Mouse (Mus musculus) midbrain, embryonic 11.5 days (tissue): ENCODE measurements around the gene Zbtb7a. TPM values are rescaled to one million over a fixed set of nuclear protein-coding genes. Genes with fewer than 3 reads are reported as not detected.

Experiments used
- ATAC-seq: fragments of 200-750 bp; cut with Nextera tagmentation; 2 replicates; pipeline ENCODE4 v1.8.0; 2017; ENCODE audit warnings: moderate TSS enrichment, moderate library complexity; ENCODE audit not compliant: low FRiP score
- DNase-seq: peaks from one replicate; pipeline ENCODE4 v3.0.0; 2015; ENCODE audit warnings: low spot score; ENCODE audit errors: missing footprints
- H3K27ac ChIP-seq: fragments of 300-500 bp; sonication (generic); 2 replicates; pipeline ENCODE4 v1.5.1; 2014; ENCODE audit warnings: low read depth, low read length
- H3K27me3 ChIP-seq: fragments of 300-500 bp; sonication (generic); 2 replicates; pipeline ENCODE4 v1.6.1; 2014; ENCODE audit warnings: mild to moderate bottlenecking, low read length, moderate library complexity, mixed read lengths; ENCODE audit not compliant: control insufficient read depth, insufficient read depth
- H3K36me3 ChIP-seq: fragments of 300-500 bp; sonication (generic); 2 replicates; pipeline ENCODE4 v1.6.1; 2014; ENCODE audit warnings: mild to moderate bottlenecking, low read length, moderate library complexity, mixed read lengths; ENCODE audit not compliant: control insufficient read depth, insufficient read depth
- H3K4me1 ChIP-seq: fragments of 300-500 bp; sonication (generic); 2 replicates; pipeline ENCODE4 v1.6.1; 2014; ENCODE audit warnings: low read length; ENCODE audit not compliant: control insufficient read depth, insufficient read depth
- H3K4me2 ChIP-seq: fragments of 300-500 bp; sonication (generic); 2 replicates; pipeline ENCODE4 v1.6.1; 2014; ENCODE audit warnings: mild to moderate bottlenecking, moderate library complexity
- H3K4me3 ChIP-seq: fragments of 300-500 bp; sonication (generic); 2 replicates; pipeline ENCODE4 v1.5.1; 2014; ENCODE audit warnings: low read depth, low read length
- H3K9ac ChIP-seq: fragments of 300-500 bp; sonication (generic); 2 replicates; pipeline ENCODE4 v1.6.1; 2014; ENCODE audit warnings: low read length
- H3K9me3 ChIP-seq: fragments of 300-500 bp; sonication (generic); 2 replicates; pipeline ENCODE4 v1.6.1; 2016; ENCODE audit warnings: low read length; ENCODE audit not compliant: control insufficient read depth
- WGBS: fragments of 180-500 bp; shearing (Covaris S2); extraction: QIAGEN DNeasy Blood & Tissue Kit; methylation state at CpG from one replicate; pipeline ENCODE4 v1.1.7; 2014; 5-methylcytosine and 5-hydroxymethylcytosine counted together
- polyA plus RNA-seq: library from polyadenylated mRNA; unstranded; fragments of >200 nt; fragmentation: Nextera tagmentation; extraction: Ambion mirVana; gene quantifications from 2 replicates; pipeline ENCODE4 v1.2.1, GENCODE M21; 2014

The Zbtb7a gene
- polyA plus RNA-seq, 1 experiment from 2014 or later = 5.3 TPM

- H3K36me3 ChIP-seq = peaks cover 44% of the 10 kb centered on the region
- DNase-seq (no peak), ATAC-seq (no peak)
- WGBS = 95% methylated on average over 6 of the region's 6 CpGs
- H3K27ac ChIP-seq = no peak overlapping the region
- no peak overlapping the region for H3K4me3 ChIP-seq
- H3K9ac ChIP-seq = no peak overlapping the region
- H3K4me1 ChIP-seq = no peaks in the 10 kb centered on the region
- H3K27me3 ChIP-seq = no peaks in the 10 kb centered on the region
- no peaks in the 10 kb centered on the region for H3K9me3 ChIP-seq
- no peak overlapping the region for H3K4me2 ChIP-seq
Observed at GRCm38 (mm10) chr10:81112946-81113345, 22.1 kb upstream of the Zbtb7a start.

GRCm38 (mm10) chr10:81119625-81120024 is 15.4 kb upstream of the Zbtb7a start:
- no peak for DNase-seq
- WGBS = 93% methylated on average over 10 of the region's 10 CpGs
- Histone ChIP-seq H3K4me2 (no peak overlapping the region), H3K4me1 (no peaks in the 10 kb centered on the region), H3K27ac (no peak overlapping the region), H3K36me3 (peaks cover 41% of the 10 kb centered on the region), H3K27me3 (no peaks in the 10 kb centered on the region), H3K9ac (no peak overlapping the region), H3K9me3 (no peaks in the 10 kb centered on the region), H3K4me3 (no peak overlapping the region)
- ATAC-seq = no peak

- WGBS = 92% methylated on average over 7 of the region's 7 CpGs
- Histone ChIP-seq H3K4me1 (no peaks in the 10 kb centered on the region), H3K27me3 (no peaks in the 10 kb centered on the region), H3K4me2 (no peak overlapping the region), H3K27ac (no peak overlapping the region), H3K9me3 (no peaks in the 10 kb centered on the region), H3K4me3 (no peak overlapping the region), H3K36me3 (peaks cover 35% of the 10 kb centered on the region), H3K9ac (no peak overlapping the region)
- no peak for DNase-seq
- ATAC-seq = no peak
Observed at GRCm38 (mm10) chr10:81120650-81121049, 14.4 kb upstream of the Zbtb7a start.

- 83% methylated on average over 2 of the region's 2 CpGs for WGBS
- DNase-seq (no peak), ATAC-seq (no peak)
- Histone ChIP-seq H3K4me2 (no peak overlapping the region), H3K27me3 (no peaks in the 10 kb centered on the region; the same call in 1 of the 2 replicates), H3K4me1 (no peaks in the 10 kb centered on the region), H3K36me3 (peaks cover 29% of the 10 kb centered on the region), H3K4me3 (no peak overlapping the region), H3K27ac (no peak overlapping the region), H3K9ac (no peak overlapping the region), H3K9me3 (no peaks in the 10 kb centered on the region)
Observed at GRCm38 (mm10) chr10:81122889-81123288, 12.1 kb upstream of the Zbtb7a start.

- peaks cover 29% of the 10 kb centered on the region for H3K36me3 ChIP-seq
- no peak for ATAC-seq
- 86% methylated on average over 11 of the region's 11 CpGs for WGBS
Observed at GRCm38 (mm10) chr10:81123500-81123899, 11.5 kb upstream of the Zbtb7a start.

GRCm38 (mm10) chr10:81134181-81134587 is 836 bp upstream of the Zbtb7a start:
- Histone ChIP-seq H3K36me3 (no peaks in the 10 kb centered on the region), H3K27me3 (peaks cover 35% of the 10 kb centered on the region), H3K4me1 (peaks cover 24% of the 10 kb centered on the region), H3K9ac (no peak overlapping the region), H3K27ac (no peak overlapping the region), H3K4me3 (no peak overlapping the region), H3K4me2 (no peak overlapping the region), H3K9me3 (no peaks in the 10 kb centered on the region)
- DNase-seq (no peak), ATAC-seq (no peak)
- WGBS = 1% methylated on average over 16 of the region's 16 CpGs

More at GRCm38 (mm10) chr10:81123500-81123899, 11.5 kb upstream of the Zbtb7a start:
- Histone ChIP-seq H3K4me1 (no peaks in the 10 kb centered on the region), H3K27ac (no peak overlapping the region), H3K9ac (no peak overlapping the region), H3K27me3 (peaks cover 2% of the 10 kb centered on the region), H3K4me3 (no peak overlapping the region), H3K4me2 (no peak overlapping the region), H3K9me3 (no peaks in the 10 kb centered on the region)
- no peak for DNase-seq

GRCm38 (mm10) chr10:81135831-81136705 is 1.0 kb downstream of the Zbtb7a start:
- peak overlapping the region; percentile 98 for H3K4me2 ChIP-seq
- no peaks in the 10 kb centered on the region for H3K36me3 ChIP-seq
- ATAC-seq = peak; percentile 6; the same call in 1 of the 2 replicates
- H3K27me3 ChIP-seq = peaks cover 32% of the 10 kb centered on the region
- peak; percentile 89 for DNase-seq
- under 1% methylated on average over 80 of the region's 86 CpGs for WGBS
- H3K9ac ChIP-seq = peak overlapping the region; percentile 89
- H3K4me3 ChIP-seq = peak overlapping the region; percentile 78
- peak overlapping the region; percentile 86 for H3K27ac ChIP-seq
- H3K4me1 ChIP-seq = peaks cover 37% of the 10 kb centered on the region
- no peaks in the 10 kb centered on the region for H3K9me3 ChIP-seq

GRCm38 (mm10) chr10:81136706-81137231 is 1.7 kb downstream of the Zbtb7a start:
- 0% methylated on average over 44 of the region's 50 CpGs for WGBS
- DNase-seq (peak; percentile 97), ATAC-seq (peak; percentile 54)
- Histone ChIP-seq H3K9ac (peak overlapping the region; percentile 89), H3K27ac (peak overlapping the region; percentile 86), H3K36me3 (no peaks in the 10 kb centered on the region), H3K4me1 (peaks cover 40% of the 10 kb centered on the region), H3K27me3 (peaks cover 32% of the 10 kb centered on the region), H3K4me2 (peak overlapping the region; percentile 98), H3K9me3 (no peaks in the 10 kb centered on the region), H3K4me3 (peak overlapping the region; percentile 78)
